Mouse (Mus musculus) erythroblast, embryonic 14.5 days (primary cell): Measurements from ENCODE around the gene Ufd1. TPM values are rescaled to one million over a fixed set of nuclear protein-coding genes. Genes with fewer than 3 reads are reported as not detected.

ENCODE experiments used
- H3K27me3 ChIP-seq: 2 replicates; pipeline ENCODE4 v1.6.1; 2012; ENCODE audit warnings: inconsistent platforms; ENCODE audit not compliant: control insufficient read depth
- H3K36me3 ChIP-seq: 2 replicates; pipeline ENCODE4 v1.6.1; 2012; ENCODE audit warnings: mild to moderate bottlenecking, inconsistent platforms; ENCODE audit not compliant: control insufficient read depth
- H3K4me1 ChIP-seq: 2 replicates; pipeline ENCODE4 v1.6.1; 2012; ENCODE audit warnings: inconsistent platforms; ENCODE audit not compliant: control insufficient read depth
- H3K4me3 ChIP-seq: replicated peaks from 2 replicates; pipeline ENCODE3; 2012; ENCODE audit warnings: moderate library complexity, mild to moderate bottlenecking, inconsistent platforms
- H3K9me3 ChIP-seq: 2 replicates; pipeline ENCODE4 v1.6.1; 2012; ENCODE audit warnings: low read length, inconsistent platforms, mixed read lengths; ENCODE audit not compliant: control insufficient read depth
- GATA1 ChIP-seq: IDR thresholded peaks from 2 replicates; pipeline ENCODE4 v1.6.1; 2012; ENCODE audit warnings: low read length, inconsistent platforms, mixed read lengths
- TAL1 ChIP-seq: IDR thresholded peaks from 3 replicates; pipeline ENCODE4 v1.6.1; 2012; ENCODE audit warnings: low read length, inconsistent platforms, mixed read lengths
- polyA plus RNA-seq: library from polyadenylated mRNA; stranded (reverse); fragments of >175 nt; gene quantifications from 2 replicates; pipeline ENCODE4 v1.2.3, GENCODE M21; 2012

Gene Ufd1
- polyA plus RNA-seq, 1 experiment = 2.0 TPM

- H3K9me3 ChIP-seq = no peaks in the 10 kb centered on the region
- no peak overlapping the region for H3K4me3 ChIP-seq
- no peaks in the 10 kb centered on the region for H3K4me1 ChIP-seq
- H3K27me3 ChIP-seq = no peaks in the 10 kb centered on the region
- peaks cover 94% of the 10 kb centered on the region for H3K36me3 ChIP-seq
- TF ChIP-seq GATA1 (no peak), TAL1 (no peak)
These were observed 13.4 kb upstream of the Ufd1 start for GRCm38 (mm10) chr16:18798151-18798550.

GRCm38 (mm10) chr16:18798841-18799240 lies 12.7 kb upstream of the Ufd1 start:
- Histone ChIP-seq H3K27me3 (no peaks in the 10 kb centered on the region), H3K9me3 (no peaks in the 10 kb centered on the region), H3K4me3 (no peak overlapping the region), H3K36me3 (peaks cover 92% of the 10 kb centered on the region), H3K4me1 (no peaks in the 10 kb centered on the region)
- TF ChIP-seq TAL1 (no peak), GATA1 (no peak)

- no peaks in the 10 kb centered on the region; the same call in 1 of the 2 replicates for H3K9me3 ChIP-seq
- no peaks in the 10 kb centered on the region for H3K27me3 ChIP-seq
- TF ChIP-seq GATA1 (no peak), TAL1 (no peak)
- H3K36me3 ChIP-seq = peaks cover 90% of the 10 kb centered on the region
- peaks cover 27% of the 10 kb centered on the region for H3K4me1 ChIP-seq
- H3K4me3 ChIP-seq = no peak overlapping the region
These were observed 5.8 kb upstream of the Ufd1 start for GRCm38 (mm10) chr16:18805746-18806145.

- Histone ChIP-seq H3K9me3 (no peaks in the 10 kb centered on the region; the same call in 1 of the 2 replicates), H3K27me3 (no peaks in the 10 kb centered on the region), H3K4me1 (peaks cover 48% of the 10 kb centered on the region), H3K36me3 (peaks cover 71% of the 10 kb centered on the region), H3K4me3 (no peak overlapping the region)
- no peak for TF ChIP-seq TAL1
- TF ChIP-seq GATA1 = no peak
These were observed 2.6 kb upstream of the Ufd1 start for GRCm38 (mm10) chr16:18809001-18809400.

GRCm38 (mm10) chr16:18811032-18811431 lies 547 bp upstream of the Ufd1 start:
- Histone ChIP-seq H3K27me3 (no peaks in the 10 kb centered on the region), H3K36me3 (peaks cover 71% of the 10 kb centered on the region), H3K4me1 (peaks cover 53% of the 10 kb centered on the region), H3K9me3 (no peaks in the 10 kb centered on the region), H3K4me3 (peak overlapping the region; percentile 79)
- TF ChIP-seq TAL1 = no peak
- no peak for TF ChIP-seq GATA1

DNA sequence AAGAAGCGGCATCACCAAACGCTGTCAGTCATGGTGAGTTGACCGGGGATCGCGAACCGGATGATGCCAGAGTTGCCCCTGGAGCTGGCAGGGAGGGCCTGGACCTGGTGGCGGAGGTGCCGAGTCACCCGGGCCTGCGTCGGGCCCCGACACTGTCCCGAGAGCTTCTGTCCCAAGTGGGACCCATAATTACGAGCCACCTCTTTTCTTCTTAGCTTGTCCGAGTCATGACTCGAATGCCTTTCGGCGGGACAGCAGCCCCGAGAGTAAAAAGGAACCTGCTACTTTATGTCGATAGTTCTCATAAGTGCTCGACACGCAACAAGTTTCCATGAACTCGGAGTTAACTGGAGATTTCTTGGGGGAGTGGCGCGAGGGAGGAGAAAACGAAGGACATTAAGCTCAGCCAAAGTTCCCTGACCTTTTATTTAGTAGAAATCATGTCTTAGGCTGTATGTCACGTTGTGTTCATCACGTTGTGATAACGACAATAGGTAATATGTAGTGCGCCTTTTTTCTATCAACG lies 869 bp downstream of the Ufd1 start:
- Histone ChIP-seq H3K4me1 (peaks cover 51% of the 10 kb centered on the region), H3K9me3 (no peaks in the 10 kb centered on the region), H3K36me3 (peaks cover 71% of the 10 kb centered on the region), H3K27me3 (no peaks in the 10 kb centered on the region), H3K4me3 (peak overlapping the region; percentile 79)
- no peak for TF ChIP-seq GATA1

DNA sequence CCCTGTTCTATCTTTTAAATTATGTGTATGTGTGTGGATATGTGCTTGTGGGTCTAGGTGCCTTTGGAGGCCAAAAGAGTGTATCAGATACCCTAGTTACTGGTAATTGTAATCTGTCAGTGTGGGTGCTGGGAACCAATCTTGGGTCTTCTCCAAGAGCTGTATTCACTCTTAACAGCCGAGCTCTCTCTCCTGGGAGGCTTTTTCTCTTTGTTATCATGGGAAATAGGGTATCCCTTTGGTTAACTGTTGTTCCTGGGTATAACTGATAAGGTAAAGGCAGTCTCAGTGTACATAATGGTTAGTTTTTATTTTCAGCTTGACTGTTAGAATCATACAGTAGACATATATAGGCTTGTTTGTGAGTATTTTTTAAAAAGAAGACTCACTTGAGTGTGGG lies 10.8 kb downstream of the Ufd1 start:
- no peak overlapping the region for H3K4me3 ChIP-seq
- peaks cover 25% of the 10 kb centered on the region for H3K4me1 ChIP-seq
- H3K36me3 ChIP-seq = peaks cover 100% of the 10 kb centered on the region

GRCm38 (mm10) chr16:18822925-18823324 lies 11.3 kb downstream of the Ufd1 start:
- no peak overlapping the region for H3K4me3 ChIP-seq
- peaks cover 100% of the 10 kb centered on the region for H3K36me3 ChIP-seq
- peaks cover 25% of the 10 kb centered on the region for H3K4me1 ChIP-seq
- H3K27me3 ChIP-seq = no peaks in the 10 kb centered on the region
- H3K9me3 ChIP-seq = no peaks in the 10 kb centered on the region
- TF ChIP-seq GATA1 (no peak), TAL1 (no peak)

More for the DNA sequence above, 10.8 kb downstream of the Ufd1 start:
- TF ChIP-seq TAL1 (no peak), GATA1 (no peak)
- H3K9me3 ChIP-seq = no peaks in the 10 kb centered on the region
- H3K27me3 ChIP-seq = no peaks in the 10 kb centered on the region

DNA sequence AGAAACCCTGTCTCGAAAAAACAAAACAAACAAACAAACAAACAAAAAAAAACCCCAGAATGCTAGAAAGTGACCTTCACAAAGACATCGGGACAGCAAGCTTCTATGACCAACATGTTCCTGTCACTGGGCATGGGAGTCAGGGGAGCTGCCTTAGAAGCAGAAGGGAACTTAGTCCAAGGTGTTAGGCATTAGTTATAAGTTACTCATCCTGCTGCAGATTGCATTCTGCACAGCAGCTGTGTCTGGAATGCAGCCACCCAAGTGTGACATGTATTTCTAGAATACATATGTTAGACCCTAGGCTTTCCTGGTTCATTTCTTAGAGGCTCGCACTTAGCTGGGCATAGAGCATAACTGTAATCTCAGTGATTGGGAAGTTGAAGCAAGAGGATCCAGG lies 17.1 kb downstream of the Ufd1 start:
- H3K36me3 ChIP-seq = peaks cover 100% of the 10 kb centered on the region
- no peaks in the 10 kb centered on the region for H3K9me3 ChIP-seq
- H3K4me3 ChIP-seq = no peak overlapping the region
- H3K27me3 ChIP-seq = no peaks in the 10 kb centered on the region
- no peaks in the 10 kb centered on the region for H3K4me1 ChIP-seq
- TF ChIP-seq GATA1 = no peak

DNA sequence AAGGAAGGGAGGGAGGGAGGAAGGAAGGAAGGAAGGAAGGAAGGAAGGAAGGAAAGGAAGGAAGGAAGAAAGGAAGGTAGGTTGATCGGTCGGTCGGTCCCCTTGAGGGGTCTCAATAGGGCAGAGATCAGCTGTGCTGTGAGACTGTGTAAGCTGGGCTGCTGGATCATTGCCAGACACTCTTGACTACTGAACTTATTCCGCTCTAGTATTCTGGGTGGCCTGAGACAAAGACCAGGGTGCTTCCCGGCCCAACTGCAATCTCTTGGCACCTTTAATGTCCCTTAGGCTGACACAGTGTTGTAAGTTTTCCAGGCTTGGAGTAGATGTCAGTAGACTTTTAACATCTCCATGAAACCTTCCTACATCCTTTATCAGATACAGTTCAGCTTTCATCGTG lies 17.5 kb downstream of the Ufd1 start:
- no peak for TF ChIP-seq GATA1
- TF ChIP-seq TAL1 = no peak
- H3K9me3 ChIP-seq = no peaks in the 10 kb centered on the region
- peaks cover 100% of the 10 kb centered on the region for H3K36me3 ChIP-seq
- no peaks in the 10 kb centered on the region for H3K27me3 ChIP-seq
- H3K4me1 ChIP-seq = no peaks in the 10 kb centered on the region
- H3K4me3 ChIP-seq = no peak overlapping the region
